Comparison of ENCODE assay signal across 21 mouse cellular contexts in the genomic region with DNA sequence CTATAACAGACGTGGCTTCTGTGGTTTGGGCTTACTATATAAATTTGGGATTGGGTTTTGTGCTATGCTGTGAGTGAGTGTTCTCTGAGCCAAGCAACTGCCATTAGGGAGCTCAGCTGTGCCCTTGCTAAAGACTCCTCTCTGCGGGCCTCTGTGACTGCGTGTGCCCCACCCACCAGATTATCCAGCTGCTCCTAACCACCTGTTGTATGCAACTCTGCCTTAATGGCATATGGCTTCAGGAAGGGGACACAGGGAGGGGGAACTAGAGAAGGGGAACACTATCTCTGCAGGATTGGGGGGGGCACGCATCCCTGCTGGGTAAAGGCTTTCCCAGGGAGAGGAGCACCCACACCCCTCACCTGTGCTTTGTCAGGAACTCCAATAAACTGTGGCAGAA. TPM values are rescaled to one million over a fixed set of nuclear protein-coding genes. Genes with fewer than 3 reads are reported as not detected.
DNase-seq lines count a peak whose midpoint lies in the region; ATAC-seq and TF ChIP-seq lines count a peak whose summit lies in the region.
"Had no signal": no experiment of that assay in that cellular context is flagged by ENCODE, and none has a peak within 500 bp of the region (broad histone marks: within the 10 kb centered on the region; RNA-seq: fewer than 3 reads in every experiment).

No protein-coding gene starts in this region.

- TF ChIP-seq CTCF in thymus, adult 2 months (IDR thresholded peaks at IDR 0.05; ENCODE audit: borderline replicate concordance, control insufficient read depth, extremely low read depth, insufficient read depth, low read length, poor library complexity), result no peak

- H3K27ac ChIP-seq in thymus, adult 2 months (ENCODE audit: control insufficient read depth, insufficient read depth, low read length), result no peak overlapping the region; the same call in 1 of the 2 replicates
- H3K27ac ChIP-seq: forebrain, embryonic 12.5 days; limb, embryonic 15.5 days; midbrain, embryonic 15.5 days had no signal

- H3K36me3 ChIP-seq in thymus, adult 2 months (ENCODE audit: control insufficient read depth, insufficient read depth, low read length), result no peaks in the 10 kb centered on the region

- 22% methylated on average over 4 of the region's 4 CpGs for WGBS in thymus, adult 2 months

- intact Hi-C loops in heart, postnatal 14 days (cut with DNase I), result no loop called here

- no peak for ATAC-seq in CD4-positive, CD25-positive, alpha-beta regulatory T cell, adult 4 months
- ATAC-seq: hindbrain, embryonic 16.5 days; liver, postnatal 0 days; midbrain, embryonic 15.5 days had no signal

- no peak overlapping the region for H3K4me3 ChIP-seq in thymus, adult 2 months (ENCODE audit: control insufficient read depth, insufficient read depth, low read length)
- H3K4me3 ChIP-seq: forebrain, embryonic 12.5 days; limb, embryonic 15.5 days; midbrain, embryonic 15.5 days had no signal

- TF ChIP-seq POLR2A in thymus, adult 2 months (IDR thresholded peaks at IDR 0.05; ENCODE audit: control insufficient read depth, extremely low read depth, insufficient read depth, low read length, poor library complexity), result no peak

- peaks cover 14% of the 10 kb centered on the region for H3K4me1 ChIP-seq in thymus, adult 2 months (replicated peaks; ENCODE audit: control insufficient read depth, insufficient read depth, low read length)
- H3K4me1 ChIP-seq: forebrain, embryonic 12.5 days; limb, embryonic 15.5 days; midbrain, embryonic 15.5 days had no signal

- peak; percentile 8 for DNase-seq in CD4-positive, CD25-positive, alpha-beta regulatory T cell, adult 2 months (ENCODE audit: low read depth, low spot score)
- DNase-seq in retina, embryonic 14.5 days (ENCODE audit: low spot score), result peak; percentile 6
- DNase-seq in retina, postnatal 1 day, result no peak
- peak; percentile 45 for DNase-seq in thymus, adult 2 months
- DNase-seq in urinary bladder, adult 2 months (ENCODE audit: low spot score), result no peak
- no peak for DNase-seq in layer of hippocampus, postnatal 36 days
- no peak for DNase-seq in heart, postnatal 14 days
- DNase-seq: adrenal gland, postnatal 14 days; cerebellum, adult 2 months; gastrocnemius, postnatal 14 days; heart, postnatal 36 days; kidney, adult 18-20 months; kidney, postnatal 10 days; liver, postnatal 0 days; lung, postnatal 14 days had no signal

- H3K27me3 ChIP-seq in thymus, adult 2 months (ENCODE audit: control insufficient read depth, insufficient read depth, low read length), result no peaks in the 10 kb centered on the region
- H3K27me3 ChIP-seq: CH12.LX; forebrain, embryonic 12.5 days; limb, embryonic 15.5 days; midbrain, embryonic 15.5 days had no signal

RNA-seq across cellular contexts. Expression of a gene that starts 25.2 kb away (rescaled TPM):
- polyA plus RNA-seq in CD4-positive, CD25-positive, alpha-beta regulatory T cell, adult 4 months (2017; shearing (Covaris generic)), result 10 to 100 TPM; 22.2 to 24.3 TPM
- polyA plus RNA-seq in thymus, adult 2 months (2012; rRNA removed), result 5.8 and 7.5 TPM in 2 replicates
- 15.3 and 20.3 TPM in 2 replicates for polyA plus RNA-seq in urinary bladder, adult 2 months (2012; rRNA removed)
- 10 to 100 TPM; 40.8 to 46.3 TPM for total RNA-seq in layer of hippocampus, postnatal 36 days (2021)
- 10 to 100 TPM; 27.7 to 29.7 TPM for total RNA-seq in heart, postnatal 14 days (2021)

RNA-seq across cellular contexts. Expression of a gene that starts 37.2 kb away (rescaled TPM):
- polyA plus RNA-seq in CD4-positive, CD25-positive, alpha-beta regulatory T cell, adult 4 months (2017; shearing (Covaris generic)), result 10 to 100 TPM in 1 of 2 experiments, 1 to 10 TPM in 1; 9.8 to 10.1 TPM
- 65.8 and 73.9 TPM in 2 replicates for polyA plus RNA-seq in thymus, adult 2 months (2012; rRNA removed)
- polyA plus RNA-seq in urinary bladder, adult 2 months (2012; rRNA removed), result 196 and 224 TPM in 2 replicates
- 10 to 100 TPM; 37.3 to 41.0 TPM for total RNA-seq in layer of hippocampus, postnatal 36 days (2021)
- total RNA-seq in heart, postnatal 14 days (2021), result 10 to 100 TPM; 92.3 to 93.0 TPM

Comparison
In these comparisons a context has a peak if more than half of its experiments do, and no peak if none do; other contexts are left out.
1. DNase-seq: peak in CD4-positive, CD25-positive, alpha-beta regulatory T cell, adult 2 months (single experiment), retina, embryonic 14.5 days (single experiment) and thymus, adult 2 months (single experiment); none in retina, postnatal 1 day (single experiment), urinary bladder, adult 2 months (single experiment), layer of hippocampus, postnatal 36 days (0 of 2) and heart, postnatal 14 days (0 of 2).